Mouse (Mus musculus) MEL (cell line): ENCODE measurements at regions not wholly inside any gene's neighbourhood (a gene's known extent, or its start where the extent isn't known, plus 50 kb on each side); places are given as distances from the start of the nearest gene placed in this dataset.

Experiments
- CTCF ChIP-seq, 3 experiments: IDR thresholded peaks in 2 of 3; conservative IDR thresholded peaks in 1 of 3; 2 replicates each; pipeline ENCODE4 v1.5.1; 2011 to 2012; ENCODE audit warnings: low read length in 3 of 3, low read depth in 2 of 3, mild to moderate bottlenecking in 2 of 3, improper control_type of control experiment in 1 of 3, inconsistent platforms in 1 of 3, mixed read lengths in 1 of 3, moderate library complexity in 1 of 3; ENCODE audit not compliant: control insufficient read depth in 1 of 3, insufficient read depth in 1 of 3, poor library complexity in 1 of 3, severe bottlenecking in 1 of 3
- ELF1 ChIP-seq: IDR thresholded peaks from 2 replicates; pipeline ENCODE4 v1.6.1; 2014; ENCODE audit warnings: low read depth, mild to moderate bottlenecking, inconsistent platforms, low read length, improper control_type of control experiment, moderate library complexity
- EP300 ChIP-seq, 2 experiments: IDR thresholded peaks; 2 replicates each; pipeline ENCODE4 v1.6.1; 2011; ENCODE audit warnings: improper control_type of control experiment in 2 of 2, low read length in 2 of 2, low read depth in 1 of 2, mild to moderate bottlenecking in 1 of 2
- MAX ChIP-seq: IDR thresholded peaks from 2 replicates; pipeline ENCODE4 v1.6.1; 2011; ENCODE audit warnings: low read length, improper control_type of control experiment
- POLR2A ChIP-seq, 2 experiments: IDR thresholded peaks; 2 replicates each; pipeline ENCODE4 v1.6.1; 2011 to 2012; ENCODE audit warnings: low read length in 2 of 2, mild to moderate bottlenecking in 2 of 2, control low read depth in 1 of 2, improper control_type of control experiment in 1 of 2, low read depth in 1 of 2, moderate library complexity in 1 of 2; ENCODE audit not compliant: control insufficient read depth in 1 of 2, insufficient read depth in 1 of 2, poor library complexity in 1 of 2
- POLR2AphosphoS2 ChIP-seq: IDR thresholded peaks from 2 replicates; pipeline ENCODE4 v1.6.1; 2011; ENCODE audit warnings: low read length, improper control_type of control experiment
- ZC3H11A ChIP-seq: IDR thresholded peaks from 2 replicates; pipeline ENCODE4 v1.6.1; 2012; ENCODE audit warnings: low read depth, mild to moderate bottlenecking, inconsistent platforms, low read length, improper control_type of control experiment
- ZMIZ1 ChIP-seq: IDR thresholded peaks from 2 replicates; pipeline ENCODE4 v1.6.1; 2012; ENCODE audit warnings: low read depth, mild to moderate bottlenecking, inconsistent platforms, low read length, improper control_type of control experiment, moderate library complexity
- ZNF384 ChIP-seq: IDR thresholded peaks from 2 replicates; pipeline ENCODE4 v1.6.1; 2012; ENCODE audit warnings: low read depth, mild to moderate bottlenecking, inconsistent platforms, low read length, improper control_type of control experiment

- TF ChIP-seq CTCF (IDR thresholded peaks at IDR 0.05 in 2 of 3, conservative IDR thresholded peaks at IDR 0.05 in 1 of 3; ENCODE audit: control insufficient read depth in 1 of 3, insufficient read depth in 1 of 3, low read depth in 2 of 3, low read length in 3 of 3, poor library complexity in 1 of 3, severe bottlenecking in 1 of 3) (no peak), ZC3H11A (no peak), POLR2A (IDR thresholded peaks at IDR 0.05; ENCODE audit: control insufficient read depth in 1 of 2, insufficient read depth in 1 of 2, low read depth in 1 of 2, low read length in 2 of 2, poor library complexity in 1 of 2) (no peak), MAX (no peak), ELF1 (no peak), EP300 (IDR thresholded peaks at IDR 0.05; ENCODE audit: low read depth in 1 of 2, low read length in 2 of 2) (no peak), POLR2AphosphoS2 (no peak), ZNF384 (no peak), ZMIZ1 (no peak)
These were observed 146.0 kb upstream of the Spred2 start for GRCm38 (mm10) chr11:19778191-19778590.
